In genomic region chr12:77541826-77542225, GRCm38 (mm10) we compare ENCODE assay signal across 23 mouse cellular contexts.
"Had no signal": no experiment of that assay in that cellular context is flagged by ENCODE, and none has a peak within 500 bp of the region (broad histone marks: within the 10 kb centered on the region; RNA-seq: fewer than 3 reads in every experiment).

No protein-coding gene starts in this region.

- H3K4me3 ChIP-seq: gastrocnemius, adult 2 months; heart, adult 2 months; heart, embryonic 13.5 days; heart, embryonic 15.5 days; hindbrain, embryonic 10.5 days; hindbrain, embryonic 12.5 days; intestine, embryonic 15.5 days; layer of hippocampus, adult 2 months; left cerebral cortex, adult 2 months; limb, embryonic 10.5 days; limb, embryonic 12.5 days had no signal

- H3K4me2 ChIP-seq: heart, embryonic 11.5 days; heart, embryonic 13.5 days; heart, embryonic 15.5 days; hindbrain, embryonic 12.5 days; hindbrain, embryonic 14.5 days; intestine, embryonic 15.5 days; limb, embryonic 12.5 days had no signal

- H3K4me1 ChIP-seq: heart, embryonic 13.5 days; heart, embryonic 15.5 days; intestine, embryonic 15.5 days had no signal

- H3K9ac ChIP-seq: heart, embryonic 13.5 days; heart, embryonic 15.5 days; hindbrain, embryonic 12.5 days; hindbrain, embryonic 14.5 days; intestine, embryonic 15.5 days; limb, embryonic 12.5 days had no signal

- H3K9me3 ChIP-seq: heart, embryonic 13.5 days; heart, embryonic 15.5 days; hindbrain, embryonic 10.5 days; hindbrain, embryonic 12.5 days; intestine, embryonic 15.5 days; limb, embryonic 10.5 days; limb, embryonic 12.5 days had no signal

- ATAC-seq: hindbrain, embryonic 16.5 days; inflammation-experienced regulatory T-cells, adult 6 months; intestine, embryonic 15.5 days; intestine, postnatal 0 days had no signal

- DNase-seq: gastrocnemius, adult 2 months; gastrocnemius, postnatal 10 days; gastrocnemius, postnatal 25 days; heart, adult 2 months; heart, postnatal 4 days; kidney, adult 18-20 months; kidney, adult 8-10 months; kidney, postnatal 10 days; kidney, postnatal 4 days had no signal

- H3K27me3 ChIP-seq: heart, embryonic 15.5 days; hindbrain, embryonic 12.5 days; intestine, embryonic 15.5 days; limb, embryonic 12.5 days had no signal

- H3K36me3 ChIP-seq: heart, embryonic 13.5 days; heart, embryonic 15.5 days; hindbrain, embryonic 10.5 days; hindbrain, embryonic 12.5 days; intestine, embryonic 15.5 days; limb, embryonic 10.5 days; limb, embryonic 12.5 days had no signal

- H3K27ac ChIP-seq: gastrocnemius, adult 2 months; heart, adult 2 months; heart, embryonic 13.5 days; heart, embryonic 15.5 days; hindbrain, embryonic 10.5 days; hindbrain, embryonic 12.5 days; hindbrain, embryonic 14.5 days; intestine, embryonic 15.5 days; layer of hippocampus, adult 2 months; left cerebral cortex, adult 2 months; limb, embryonic 10.5 days; limb, embryonic 12.5 days had no signal
